Mouse (Mus musculus): ENCODE data around the gene Plekha6. TPM values are rescaled to one million over a fixed set of nuclear protein-coding genes. Genes with fewer than 3 reads are reported as not detected.
"Not testable (repeated sequence)": the region's sequence is repeated elsewhere in the genome, so short reads cannot be mapped to it uniquely, and the experiment has no call there.

Plekha6 gene
- total and polyA plus RNA-seq, 3 experiments: 0.07 to 0.38 TPM; not detected in 1

- H3K4me3 ChIP-seq (ENCODE audit: low read depth, low read length): no peak overlapping the region
- DNase-seq (ENCODE audit: low spot score) (no peak), ATAC-seq (ENCODE audit: extremely low read depth, insufficient number of reproducible peaks, low FRiP score, poor library complexity, severe bottlenecking) (no peak)
- no peak for TF ChIP-seq TAL1 (conservative IDR thresholded peaks at IDR 0.05; ENCODE audit: low read depth, low read length)
- no peak for TF ChIP-seq GATA1 (IDR thresholded peaks at IDR 0.05; ENCODE audit: borderline replicate concordance, low read length)
- TF ChIP-seq POLR2AphosphoS5 (IDR thresholded peaks at IDR 0.05; ENCODE audit: insufficient replicate concordance, low read depth, low read length): no peak
- TF ChIP-seq GATA2 (IDR thresholded peaks at IDR 0.05; ENCODE audit: borderline replicate concordance, low read depth, low read length): no peak
- no peak for TF ChIP-seq CTCF (IDR thresholded peaks at IDR 0.05; ENCODE audit: low read depth, low read length)
- H3K4me1 ChIP-seq (ENCODE audit: insufficient read depth, low read depth, low read length): no peaks in the 10 kb centered on the region
- no peaks in the 10 kb centered on the region for H3K36me3 ChIP-seq (replicated peaks)
- H3K27me3 ChIP-seq (ENCODE audit: insufficient read depth, low read length): peaks cover 8% of the 10 kb centered on the region
- no peaks in the 10 kb centered on the region for H3K9me3 ChIP-seq (replicated peaks)
These were observed 165.1 kb downstream of the Plekha6 start for GRCm38 (mm10) chr1:133328896-133329637.

DNA sequence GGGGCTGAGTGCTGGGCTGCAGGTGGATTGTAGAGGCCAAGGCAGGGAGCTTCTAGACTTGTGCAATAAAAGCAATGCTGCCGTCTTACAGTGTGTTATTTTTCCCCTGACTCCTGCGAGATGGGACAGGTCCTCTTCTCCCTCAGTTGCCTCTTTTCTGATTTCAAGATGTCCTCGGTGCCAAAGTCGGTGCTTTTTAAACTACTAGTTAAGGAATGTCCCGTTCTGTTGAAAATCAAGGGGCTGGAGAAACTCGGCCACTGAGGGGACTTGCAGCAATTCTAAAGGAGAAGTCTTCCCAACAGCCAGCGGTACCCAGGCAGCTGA lies 165.6 kb downstream of the Plekha6 start:
- Histone ChIP-seq H3K27me3 (ENCODE audit: insufficient read depth, low read length) (peaks cover 8% of the 10 kb centered on the region), H3K4me3 (ENCODE audit: low read depth, low read length) (no peak overlapping the region), H3K36me3 (replicated peaks) (no peaks in the 10 kb centered on the region), H3K4me1 (ENCODE audit: insufficient read depth, low read depth, low read length) (no peaks in the 10 kb centered on the region), H3K9me3 (replicated peaks) (no peaks in the 10 kb centered on the region)
- DNase-seq (ENCODE audit: low spot score) (no peak), ATAC-seq (ENCODE audit: extremely low read depth, insufficient number of reproducible peaks, low FRiP score, poor library complexity, severe bottlenecking) (no peak)
- no peak for TF ChIP-seq GATA1 (IDR thresholded peaks at IDR 0.05; ENCODE audit: borderline replicate concordance, low read length)
- TF ChIP-seq GATA2 (IDR thresholded peaks at IDR 0.05; ENCODE audit: borderline replicate concordance, low read depth, low read length): no peak
- TF ChIP-seq TAL1 (conservative IDR thresholded peaks at IDR 0.05; ENCODE audit: low read depth, low read length): no peak
- no peak for TF ChIP-seq CTCF (IDR thresholded peaks at IDR 0.05; ENCODE audit: low read depth, low read length)
- TF ChIP-seq POLR2AphosphoS5 (IDR thresholded peaks at IDR 0.05; ENCODE audit: insufficient replicate concordance, low read depth, low read length): no peak

- no peaks in the 10 kb centered on the region for H3K36me3 ChIP-seq (replicated peaks)
- H3K9me3 ChIP-seq (replicated peaks): no peaks in the 10 kb centered on the region
- TF ChIP-seq TAL1 (conservative IDR thresholded peaks at IDR 0.05; ENCODE audit: low read depth, low read length) (no peak), CTCF (IDR thresholded peaks at IDR 0.05; ENCODE audit: low read depth, low read length) (no peak), GATA1 (IDR thresholded peaks at IDR 0.05; ENCODE audit: borderline replicate concordance, low read length) (no peak), POLR2AphosphoS5 (IDR thresholded peaks at IDR 0.05; ENCODE audit: insufficient replicate concordance, low read depth, low read length) (no peak), GATA2 (IDR thresholded peaks at IDR 0.05; ENCODE audit: borderline replicate concordance, low read depth, low read length) (no peak)
- no peaks in the 10 kb centered on the region for H3K4me1 ChIP-seq (ENCODE audit: insufficient read depth, low read depth, low read length)
- ATAC-seq (ENCODE audit: extremely low read depth, insufficient number of reproducible peaks, low FRiP score, poor library complexity, severe bottlenecking) (no peak), DNase-seq (ENCODE audit: low spot score) (no peak)
- peaks cover 8% of the 10 kb centered on the region for H3K27me3 ChIP-seq (ENCODE audit: insufficient read depth, low read length)
- no peak overlapping the region for H3K4me3 ChIP-seq (ENCODE audit: low read depth, low read length)
These were observed 167.1 kb downstream of the Plekha6 start for GRCm38 (mm10) chr1:133331142-133331541.

GRCm38 (mm10) chr1:133332656-133333430 lies 168.8 kb downstream of the Plekha6 start:
- Histone ChIP-seq H3K4me1 (ENCODE audit: insufficient read depth, low read depth, low read length) (no peaks in the 10 kb centered on the region), H3K9me3 (replicated peaks) (no peaks in the 10 kb centered on the region), H3K27me3 (ENCODE audit: insufficient read depth, low read length) (peaks cover 8% of the 10 kb centered on the region), H3K36me3 (replicated peaks) (no peaks in the 10 kb centered on the region), H3K4me3 (ENCODE audit: low read depth, low read length) (no peak overlapping the region)
- ATAC-seq (ENCODE audit: extremely low read depth, insufficient number of reproducible peaks, low FRiP score, poor library complexity, severe bottlenecking) (no peak), DNase-seq (ENCODE audit: low spot score) (no peak)
- no peak for TF ChIP-seq TAL1 (conservative IDR thresholded peaks at IDR 0.05; ENCODE audit: low read depth, low read length)
- TF ChIP-seq POLR2AphosphoS5 (IDR thresholded peaks at IDR 0.05; ENCODE audit: insufficient replicate concordance, low read depth, low read length): no peak

GRCm38 (mm10) chr1:133333937-133334336 lies 169.9 kb downstream of the Plekha6 start:
- Histone ChIP-seq H3K27me3 (ENCODE audit: insufficient read depth, low read length) (peaks cover 8% of the 10 kb centered on the region), H3K4me1 (ENCODE audit: insufficient read depth, low read depth, low read length) (no peaks in the 10 kb centered on the region), H3K36me3 (replicated peaks) (no peaks in the 10 kb centered on the region), H3K4me3 (ENCODE audit: low read depth, low read length) (no peak overlapping the region), H3K9me3 (replicated peaks) (no peaks in the 10 kb centered on the region)
- ATAC-seq (ENCODE audit: extremely low read depth, insufficient number of reproducible peaks, low FRiP score, poor library complexity, severe bottlenecking) (no peak), DNase-seq (ENCODE audit: low spot score) (no peak)
- TF ChIP-seq CTCF (IDR thresholded peaks at IDR 0.05; ENCODE audit: low read depth, low read length) (no peak), GATA2 (IDR thresholded peaks at IDR 0.05; ENCODE audit: borderline replicate concordance, low read depth, low read length) (no peak), GATA1 (IDR thresholded peaks at IDR 0.05; ENCODE audit: borderline replicate concordance, low read length) (no peak), TAL1 (conservative IDR thresholded peaks at IDR 0.05; ENCODE audit: low read depth, low read length) (no peak), POLR2AphosphoS5 (IDR thresholded peaks at IDR 0.05; ENCODE audit: insufficient replicate concordance, low read depth, low read length) (no peak)

- H3K4me3 ChIP-seq (ENCODE audit: low read depth, low read length); H3K36me3 ChIP-seq (replicated peaks); H3K9me3 ChIP-seq (replicated peaks); H3K4me1 ChIP-seq (ENCODE audit: insufficient read depth, low read depth, low read length); H3K27me3 ChIP-seq (ENCODE audit: insufficient read depth, low read length); ATAC-seq (ENCODE audit: extremely low read depth, insufficient number of reproducible peaks, low FRiP score, poor library complexity, severe bottlenecking); DNase-seq (ENCODE audit: low spot score): not testable (repeated sequence)
These were observed 176.4 kb downstream of the Plekha6 start for GRCm38 (mm10) chr1:133340403-133340802.

Measured in G1E (cell line).